Comparison of ENCODE assay signal across 9 mouse cellular contexts in the genomic region with DNA sequence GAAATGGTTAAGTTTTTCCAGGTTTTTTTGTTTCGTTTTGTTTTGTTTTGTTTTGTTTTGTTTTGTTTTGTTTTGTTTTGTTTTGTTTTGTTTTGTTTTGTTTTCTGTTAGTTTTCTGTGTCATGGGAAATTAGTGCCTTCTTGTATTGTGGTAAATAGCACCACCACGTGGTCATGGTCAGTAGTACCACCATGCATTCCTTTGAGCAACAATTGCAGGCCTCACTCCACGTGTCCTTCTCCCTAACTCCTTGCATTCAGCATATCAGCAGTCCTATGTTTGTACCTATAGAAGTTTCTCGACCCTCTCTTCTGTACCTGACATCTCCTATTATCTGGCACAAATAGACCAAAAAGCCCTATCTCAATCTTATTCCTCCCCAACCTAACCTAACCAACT. TPM values are rescaled to one million over a fixed set of nuclear protein-coding genes. Genes with fewer than 3 reads are reported as not detected.
A peak's percentile ranks its signal among the peaks of the same experiment; 100 is the strongest.
DNase-seq lines count a peak whose midpoint lies in the region; ATAC-seq and TF ChIP-seq lines count a peak whose summit lies in the region.
"Had no signal": no experiment of that assay in that cellular context is flagged by ENCODE, and none has a peak within 500 bp of the region (broad histone marks: within the 10 kb centered on the region; RNA-seq: fewer than 3 reads in every experiment).

No protein-coding gene starts in this region.

- no peak for TF ChIP-seq POLR2A in bone marrow, adult 2 months (IDR thresholded peaks at IDR 0.05; ENCODE audit: borderline replicate concordance, control insufficient read depth, low read depth, low read length)

- H3K9ac ChIP-seq in kidney, postnatal 0 days (ENCODE audit: low read depth, low read length): no peak overlapping the region
- H3K9ac ChIP-seq in liver, postnatal 0 days (replicated peaks): no peak overlapping the region

- DNase-seq in cerebellum, adult 11-12 months: no peak
- peak; percentile 83 for DNase-seq in 3T3-L1 (ENCODE audit: low read depth, low spot score)
- peak; percentile 20 for DNase-seq in fibroblast of lung, adult 2 months (ENCODE audit: low read depth)
- DNase-seq in kidney, postnatal 0 days (ENCODE audit: low spot score): peak; percentile 66
- DNase-seq in liver, postnatal 0 days: peak; percentile 37
- peak; percentile 57 to 64 for DNase-seq in right cerebral cortex, postnatal 10 days (ENCODE audit: low spot score in 2 of 2)

- H3K9me3 ChIP-seq in kidney, postnatal 0 days (replicated peaks; ENCODE audit: low read length): no peaks in the 10 kb centered on the region
- no peaks in the 10 kb centered on the region for H3K9me3 ChIP-seq in liver, postnatal 0 days (ENCODE audit: low read length)

- no peak overlapping the region for H3K4me2 ChIP-seq in kidney, postnatal 0 days (ENCODE audit: low read length)
- no peak overlapping the region for H3K4me2 ChIP-seq in liver, postnatal 0 days (ENCODE audit: low read depth, low read length)

- peak; percentile 45; the same call in 1 of the 2 replicates for TF ChIP-seq CTCF in bone marrow, adult 2 months (IDR thresholded peaks at IDR 0.05; ENCODE audit: control insufficient read depth, insufficient read depth, low read length)
- peak; percentile 77 for TF ChIP-seq CTCF in kidney, postnatal 0 days (IDR thresholded peaks at IDR 0.05; ENCODE audit: low read depth)
- TF ChIP-seq CTCF in liver, postnatal 0 days (IDR thresholded peaks at IDR 0.05; ENCODE audit: low read depth): peak; percentile 69

- peak; percentile 56 for ATAC-seq in cerebellum, adult (ENCODE audit: insufficient number of reproducible peaks, low FRiP score, low TSS enrichment)
- no peak for ATAC-seq in kidney, postnatal 0 days (replicated peaks; ENCODE audit: low FRiP score, low read depth)
- no peak for ATAC-seq in liver, postnatal 0 days

- no peak for TF ChIP-seq EP300 in liver, postnatal 0 days (IDR thresholded peaks at IDR 0.05; ENCODE audit: low read depth)

- no peaks in the 10 kb centered on the region for H3K36me3 ChIP-seq in kidney, postnatal 0 days (ENCODE audit: insufficient read depth, low read length)
- no peaks in the 10 kb centered on the region for H3K36me3 ChIP-seq in liver, postnatal 0 days (replicated peaks; ENCODE audit: insufficient read depth, low read length)

- 9% methylated on average over 4 of the region's 4 CpGs for WGBS in bone marrow, adult 2 months
- 12% methylated on average over 4 of the region's 4 CpGs for WGBS in kidney, postnatal 0 days
- WGBS in liver, postnatal 0 days (ENCODE audit: insufficient replicate concordance): 10% methylated on average over 4 of the region's 4 CpGs

- H3K4me1 ChIP-seq in bone marrow, adult 2 months (ENCODE audit: control insufficient read depth, insufficient read depth, low read length): no peaks in the 10 kb centered on the region
- no peaks in the 10 kb centered on the region for H3K4me1 ChIP-seq in kidney, postnatal 0 days (replicated peaks; ENCODE audit: insufficient read depth, low read length)
- H3K4me1 ChIP-seq in liver, postnatal 0 days (ENCODE audit: insufficient read depth): no peaks in the 10 kb centered on the region

- no peak overlapping the region for H3K27ac ChIP-seq in bone marrow, adult 2 months (ENCODE audit: control insufficient read depth, insufficient read depth, low read depth, low read length, poor library complexity)
- H3K27ac ChIP-seq in kidney, postnatal 0 days: no peak overlapping the region
- H3K27ac ChIP-seq in liver, postnatal 0 days (ENCODE audit: low read depth): no peak overlapping the region

- H3K4me3 ChIP-seq in bone marrow, adult 2 months (replicated peaks; ENCODE audit: control insufficient read depth, low read depth, low read length): no peak overlapping the region
- H3K4me3 ChIP-seq in kidney, postnatal 0 days (replicated peaks; ENCODE audit: low read depth, low read length): no peak overlapping the region
- H3K4me3 ChIP-seq in liver, postnatal 0 days (ENCODE audit: low read depth, low read length): no peak overlapping the region

- no peaks in the 10 kb centered on the region for H3K27me3 ChIP-seq in kidney, postnatal 0 days (ENCODE audit: insufficient read depth, low read length)
- H3K27me3 ChIP-seq in liver, postnatal 0 days (ENCODE audit: insufficient read depth, low read length): no peaks in the 10 kb centered on the region

RNA-seq across cellular contexts. Expression of gene Vmn2r7, which starts 2.3 kb away (rescaled TPM):
- not detected in 2 replicates for polyA plus RNA-seq in bone marrow, adult 2 months (2011; ENCODE audit: insufficient read depth, insufficient read length, low replicate concordance, missing spikeins)
- polyA plus RNA-seq in kidney, postnatal 0 days (2015; fragmentation: Nextera tagmentation; extraction: Ambion mirVana): not detected in 2 replicates
- not detected in 2 replicates for polyA plus RNA-seq in liver, postnatal 0 days (2015; fragmentation: Nextera tagmentation; extraction: Ambion mirVana)
- polyA plus RNA-seq: stomach, embryonic 14.5 days had no signal
